Mouse (Mus musculus) left cerebral cortex, postnatal 14 days (tissue): ENCODE results near the gene Rtn4r. TPM values are rescaled to one million over a fixed set of nuclear protein-coding genes. Genes with fewer than 3 reads are reported as not detected.
A peak's percentile ranks its signal among the peaks of the same experiment; 100 is the strongest.

Source experiments
- DNase-seq, 2 experiments: peaks; one replicate each; pipeline ENCODE4 v3.0.0; 2021 to 2022; ENCODE audit warnings: low spot score in 2 of 2, mixed read lengths in 1 of 2
- intact Hi-C: fragments of 180-260 bp; cut with DNase I; formaldehyde crosslinking; loops from one replicate; pipeline ENCODE4 v1.15.1; 2025
- total RNA-seq, 2 experiments: library from RNA; stranded (reverse); gene quantifications; 2 replicates each; pipeline ENCODE4 v1.2.3; 2021

The Rtn4r gene
- total RNA-seq, 2 experiments from 2014 or later = 105 to 118 TPM

DNA sequence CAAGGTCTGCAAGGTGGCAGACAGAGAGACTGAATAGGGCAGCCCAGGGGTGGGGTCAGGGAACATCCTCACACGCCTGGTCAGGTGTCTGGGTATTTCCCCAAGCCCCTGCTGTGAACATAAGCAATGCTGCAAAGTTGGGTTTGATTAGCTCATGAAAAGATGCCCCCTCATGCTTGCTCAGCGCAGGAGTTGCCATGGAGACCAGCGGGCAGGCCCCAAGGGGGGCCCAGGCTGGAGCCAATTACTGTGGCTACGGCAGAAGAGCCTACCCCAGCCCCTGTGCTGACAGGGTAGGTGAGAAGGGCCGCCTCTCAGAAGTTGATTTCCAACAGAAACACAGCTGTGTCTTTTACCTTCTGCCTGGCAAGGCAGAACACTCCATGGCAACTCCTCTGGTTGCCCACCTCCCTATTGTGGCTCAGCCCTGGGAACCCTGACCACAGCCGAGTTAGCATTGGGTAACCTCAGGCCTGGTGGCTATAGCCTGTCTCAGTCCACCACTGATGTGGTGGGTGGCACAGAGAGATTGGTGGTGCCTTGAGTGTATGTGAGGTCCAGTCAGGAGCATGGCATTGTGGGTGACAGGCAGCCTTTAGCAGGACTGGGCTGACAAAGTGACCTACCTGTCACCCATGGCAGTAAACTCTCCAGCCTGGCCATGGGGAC, 20.9 kb downstream of the Rtn4r start:
- DNase-seq = peak; percentile 47 to 67
- intact Hi-C loops = no loop called here

DNA sequence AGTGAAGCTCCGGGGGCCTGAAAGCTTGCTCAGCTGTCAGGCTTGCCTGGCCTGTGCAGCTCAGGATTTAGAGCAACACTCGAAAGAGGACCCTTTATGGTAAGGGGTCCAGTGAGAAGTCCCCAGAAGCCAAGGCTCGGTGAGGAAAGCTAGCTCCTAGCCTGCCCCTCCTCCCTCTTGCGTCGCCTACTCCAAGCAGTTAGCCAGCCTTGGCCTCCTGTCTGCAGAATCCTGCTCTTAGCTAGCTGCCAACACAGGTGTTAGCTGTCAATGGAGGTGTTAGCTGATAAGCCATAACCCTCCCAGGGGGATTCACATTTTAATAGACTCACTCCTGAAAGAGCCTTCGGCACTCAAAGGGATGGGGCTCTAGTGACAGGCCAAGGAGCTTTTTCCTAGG, 21.8 kb downstream of the Rtn4r start:
- intact Hi-C loops = no loop called here
- DNase-seq = no peak

DNA sequence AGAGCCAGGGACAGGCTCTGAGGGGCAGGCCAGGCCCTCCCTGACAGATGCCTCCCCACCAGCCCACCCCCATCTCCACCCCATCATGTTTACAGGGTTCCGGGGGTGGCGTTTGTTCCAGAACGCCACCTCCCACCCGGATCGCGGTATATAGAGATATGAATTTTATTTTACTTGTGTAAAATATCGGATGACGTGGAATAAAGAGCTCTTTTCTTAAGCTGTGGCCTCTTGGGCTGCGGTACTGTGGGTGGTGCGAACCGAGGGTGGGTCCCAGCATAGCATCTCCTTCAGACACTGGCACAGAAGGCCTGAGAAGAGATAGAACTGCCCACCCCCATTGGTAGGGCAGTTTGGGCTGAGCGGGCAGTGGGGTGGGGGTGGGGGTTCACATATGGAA, 24.7 kb downstream of the Rtn4r start:
- intact Hi-C loops = no loop called here
- no peak for DNase-seq

DNA sequence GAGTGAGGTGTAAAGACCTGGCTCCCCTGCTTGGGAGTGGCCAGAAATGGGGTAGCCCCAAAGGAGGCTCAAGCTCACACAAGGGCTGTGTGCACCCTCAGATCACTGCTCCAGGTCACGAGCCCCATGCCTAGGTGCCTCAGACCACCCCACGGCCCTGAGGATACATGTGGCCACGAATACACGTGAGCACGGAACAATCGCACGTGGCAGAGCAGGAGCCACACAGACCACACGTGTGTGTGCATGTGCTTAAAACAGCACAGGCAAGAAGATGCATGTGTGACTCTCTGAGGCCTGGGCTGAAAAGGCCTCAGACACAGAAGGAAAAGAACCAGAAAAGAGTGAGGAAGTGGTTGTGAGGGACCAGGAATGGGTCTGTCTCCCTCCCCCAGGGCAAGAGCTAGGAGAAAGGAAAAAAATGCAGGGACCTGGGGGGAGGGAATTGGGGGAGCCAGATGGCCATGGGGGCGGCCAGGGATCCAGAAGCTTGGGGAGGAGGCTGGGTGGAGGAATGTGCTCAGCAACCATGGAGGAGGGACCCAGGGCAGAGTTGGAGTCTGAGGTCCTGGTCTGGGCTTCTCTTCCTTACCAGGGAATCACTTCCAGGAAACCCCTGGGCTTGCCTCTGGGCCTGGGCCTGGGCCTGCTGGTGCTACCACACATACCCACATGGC, 25.5 kb downstream of the Rtn4r start:
- DNase-seq = peak; percentile 49 to 79
- intact Hi-C loops = no loop called here

DNA sequence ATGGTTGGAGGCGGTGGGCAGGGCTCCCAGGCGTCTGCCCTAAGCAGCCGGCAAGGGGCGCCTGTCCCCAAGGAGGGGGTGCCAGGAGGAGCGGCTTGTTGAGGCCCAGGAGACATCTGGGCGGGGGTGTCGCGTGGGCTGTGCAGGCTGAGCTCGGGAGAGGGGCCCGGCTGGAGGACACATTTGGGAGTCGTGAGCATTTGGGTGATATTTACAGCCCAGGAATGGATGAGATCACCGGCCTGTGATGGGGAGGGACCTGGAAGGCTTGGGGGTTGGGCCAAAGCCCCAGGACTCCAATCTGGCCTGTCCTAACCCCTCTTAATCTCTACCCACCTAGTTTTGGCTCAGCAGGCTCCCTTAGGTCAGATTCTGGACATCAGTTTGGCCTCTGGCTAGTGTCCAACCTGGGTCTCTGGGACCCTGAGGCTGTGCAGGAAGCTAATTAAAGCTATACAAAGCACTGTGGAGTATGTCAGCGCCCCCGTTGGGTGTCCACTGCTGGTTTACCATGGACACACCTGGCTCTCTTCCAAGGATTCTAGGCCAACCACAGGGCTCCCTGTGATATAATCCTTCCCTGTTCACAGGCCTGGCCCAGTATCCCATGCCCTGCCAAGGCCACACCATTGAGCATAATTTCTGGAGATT, 27.2 kb downstream of the Rtn4r start:
- intact Hi-C loops = no loop called here
- peak; percentile 86 to 94 for DNase-seq

DNA sequence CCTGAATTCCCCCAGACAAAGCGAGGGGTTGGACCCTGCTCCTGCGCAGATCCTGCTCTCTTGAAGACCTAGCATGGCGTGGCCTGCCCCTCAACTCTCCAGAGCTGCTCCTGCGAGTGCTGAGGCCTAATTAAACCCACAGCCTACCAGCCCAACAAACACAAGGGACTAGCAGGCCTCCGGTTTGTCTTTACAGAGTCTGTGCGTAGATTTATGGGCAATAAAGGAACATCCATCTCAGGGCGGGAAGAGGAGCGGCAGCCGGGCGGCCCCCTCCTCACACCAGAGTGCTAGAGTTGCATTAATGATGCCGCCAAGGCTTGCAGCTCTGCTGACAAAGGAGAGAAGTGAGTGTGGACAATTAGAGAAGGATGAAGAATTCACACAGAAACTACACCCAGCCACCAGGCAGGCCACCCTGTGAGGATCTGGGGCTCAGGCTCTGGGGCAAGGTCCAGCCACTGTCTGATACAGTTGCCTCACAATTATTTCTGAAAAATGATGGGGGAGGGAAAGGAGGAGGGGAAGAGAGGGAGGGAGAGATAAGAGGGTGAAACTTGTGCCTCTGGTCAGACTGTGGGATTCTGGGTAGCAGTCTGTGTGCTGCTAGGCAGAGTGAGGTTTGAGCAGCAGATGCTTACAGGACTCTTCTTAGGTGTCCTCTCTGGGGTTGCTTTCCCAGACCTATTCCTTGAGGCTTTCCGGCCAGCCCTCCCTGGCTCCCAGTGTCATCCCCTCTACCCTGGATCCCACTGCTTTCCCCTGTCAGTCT, 29.3 kb downstream of the Rtn4r start:
- no peak for DNase-seq
- intact Hi-C loops = no loop called here

DNA sequence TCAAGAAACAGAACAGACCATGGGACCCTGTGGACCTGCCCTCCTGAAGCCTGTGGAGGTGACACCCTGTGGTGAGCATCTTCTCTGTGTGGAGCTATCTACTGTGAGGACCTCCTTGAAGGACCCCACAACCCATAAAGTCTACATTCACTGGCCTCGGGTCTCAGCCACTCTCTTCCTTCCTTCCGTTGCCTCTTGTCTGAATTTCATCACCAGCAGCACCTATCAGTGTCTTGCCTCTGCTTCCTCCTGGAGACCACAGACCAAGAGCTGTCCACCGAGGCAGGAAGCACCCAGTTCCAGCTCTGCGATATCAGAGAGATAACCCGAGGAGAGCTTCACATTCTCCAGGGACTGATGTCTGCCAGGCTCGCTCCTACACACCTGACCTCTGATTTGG, 31.8 kb downstream of the Rtn4r start:
- DNase-seq = no peak
- intact Hi-C loops = no loop called here

DNA sequence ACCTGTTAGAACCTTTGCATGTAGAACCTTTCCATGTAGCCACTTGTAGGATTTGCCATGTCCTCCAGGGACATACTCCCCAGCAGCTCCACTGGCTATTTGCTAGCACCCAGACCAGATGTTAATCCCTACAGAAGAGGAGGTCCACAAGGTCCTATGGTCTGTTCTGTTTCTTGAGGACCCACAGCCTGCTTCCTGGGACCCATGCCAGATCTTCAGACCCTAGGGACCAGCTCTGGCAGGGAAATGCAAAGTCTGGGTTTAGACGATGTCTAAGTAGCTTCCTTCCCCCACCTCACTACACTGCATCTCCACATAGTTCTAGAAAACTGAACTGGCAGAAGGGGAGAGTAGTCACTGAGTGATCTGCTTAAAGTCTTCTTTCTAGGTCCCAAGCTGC, 32.3 kb downstream of the Rtn4r start:
- intact Hi-C loops = no loop called here
- DNase-seq = no peak

DNA sequence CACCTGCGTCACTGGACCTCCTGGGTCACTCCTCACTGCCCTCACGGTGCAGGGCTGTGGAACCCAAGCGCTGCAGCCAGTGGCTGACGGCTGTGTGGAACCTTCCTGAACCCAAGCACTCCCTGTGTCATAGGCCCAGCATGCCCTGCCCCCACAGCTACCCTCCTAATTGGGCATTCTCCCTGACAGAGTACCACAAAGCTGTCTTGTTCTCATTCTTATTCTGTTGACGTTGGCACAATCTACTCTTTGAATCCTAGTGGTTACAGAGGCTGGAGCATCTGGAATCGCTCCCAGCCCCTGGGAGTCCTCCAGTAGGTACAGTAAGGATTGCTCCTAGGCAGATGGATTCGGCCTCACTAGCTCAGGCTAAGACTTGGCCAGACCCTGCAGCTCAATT, 33.1 kb downstream of the Rtn4r start:
- intact Hi-C loops = no loop called here
- DNase-seq = peak in 1 of 2 experiments; percentile 35

DNA sequence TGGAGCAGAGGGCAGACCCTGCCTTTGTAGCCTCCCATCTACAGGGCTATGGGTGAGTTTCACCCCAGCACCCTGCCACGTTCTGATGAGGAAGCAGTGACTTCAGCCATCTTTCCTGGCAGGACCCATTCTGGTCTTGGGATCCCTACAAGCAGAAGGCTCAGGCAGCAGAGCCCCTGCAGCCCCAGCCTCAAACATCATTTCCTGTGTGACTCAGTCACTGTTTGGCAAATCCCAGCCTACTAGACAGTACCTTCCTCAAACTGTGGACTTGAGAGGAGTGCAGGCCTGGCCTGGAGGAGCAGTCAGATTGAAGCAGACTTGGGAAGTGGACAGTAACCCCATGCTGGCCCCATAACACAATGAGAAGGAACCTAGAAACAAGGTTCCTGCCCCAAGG, 33.7 kb downstream of the Rtn4r start:
- DNase-seq = no peak

DNA sequence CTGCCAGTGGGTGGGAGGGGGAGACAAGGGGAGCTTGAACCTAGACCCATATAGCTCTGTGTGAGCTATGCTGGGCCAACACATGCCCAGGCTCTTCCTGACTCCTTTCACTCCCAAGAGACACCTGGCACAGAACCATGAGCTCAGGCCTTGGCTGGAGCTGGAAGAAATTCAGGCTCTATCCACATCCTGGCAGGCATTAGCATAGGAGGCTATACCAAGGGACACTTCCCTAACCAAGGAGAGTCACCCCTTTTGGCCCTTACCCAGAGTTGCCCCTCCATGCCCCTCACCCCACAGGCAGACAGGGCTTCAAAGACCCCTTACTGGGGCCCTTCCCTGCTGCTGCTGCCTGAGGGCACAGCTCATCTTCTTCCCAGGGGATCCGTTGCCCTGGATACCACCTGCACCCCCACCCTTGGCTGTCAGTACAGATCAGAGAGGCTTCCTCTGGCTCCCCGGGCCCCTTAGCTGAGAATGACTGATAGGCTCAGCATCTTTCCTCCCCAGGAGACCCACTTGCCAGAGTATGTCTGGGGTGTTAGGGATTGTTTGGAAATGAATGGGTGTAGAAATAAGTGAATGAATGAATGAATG, 37.3 kb downstream of the Rtn4r start:
- no peak for DNase-seq
- intact Hi-C loops = no loop called here

More for the DNA sequence above, 33.7 kb downstream of the Rtn4r start:
- intact Hi-C loops = no loop called here

DNA sequence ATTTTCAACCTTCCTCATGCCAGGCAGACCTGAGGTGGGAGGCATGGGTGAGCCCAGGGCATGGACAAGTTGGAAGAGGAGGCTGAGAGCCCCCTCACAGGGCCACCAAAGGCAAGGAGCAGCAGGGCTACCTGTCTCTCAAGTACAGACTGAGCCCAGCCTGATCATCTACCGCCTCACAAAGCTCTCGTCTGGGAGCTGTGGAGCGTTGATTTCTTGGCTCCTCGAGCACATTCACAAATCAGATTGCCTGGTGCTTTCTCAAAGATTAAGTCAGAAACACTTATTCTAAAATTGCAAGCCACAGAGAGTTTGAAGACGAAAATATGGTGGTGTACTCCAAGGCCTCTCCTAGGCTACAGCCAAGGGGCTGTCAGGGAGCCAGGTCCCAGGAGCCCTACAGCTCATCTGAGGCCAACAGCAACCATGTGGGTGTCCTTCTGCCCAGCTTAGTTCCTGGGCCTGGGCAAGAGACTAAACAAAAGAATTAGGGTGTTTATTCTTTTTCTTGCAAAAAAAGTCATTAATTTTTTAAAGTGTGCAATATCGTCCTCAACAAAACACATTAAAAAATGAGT, 39.3 kb downstream of the Rtn4r start:
- intact Hi-C loops = no loop called here
- DNase-seq = no peak

DNA sequence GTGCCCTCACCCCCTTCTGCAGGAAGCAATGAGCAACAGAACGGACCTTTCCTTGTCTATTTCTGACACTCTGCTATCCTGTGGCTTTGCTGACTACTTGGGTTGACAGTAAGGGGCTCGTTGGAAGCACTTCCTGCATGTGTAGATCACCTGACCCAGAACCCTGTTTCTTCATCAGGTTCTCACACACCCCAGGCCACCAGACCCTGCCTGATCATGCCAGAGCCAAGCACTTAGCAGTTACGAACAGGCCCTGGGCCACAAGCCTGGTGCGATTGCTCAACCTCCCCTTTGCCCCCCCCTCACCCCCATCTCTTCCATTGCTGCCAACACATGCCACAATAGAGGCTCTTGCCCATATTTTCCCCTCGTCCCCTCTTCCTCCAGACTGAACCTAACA, 41.7 kb downstream of the Rtn4r start:
- DNase-seq = no peak
- intact Hi-C loops = no loop called here

DNA sequence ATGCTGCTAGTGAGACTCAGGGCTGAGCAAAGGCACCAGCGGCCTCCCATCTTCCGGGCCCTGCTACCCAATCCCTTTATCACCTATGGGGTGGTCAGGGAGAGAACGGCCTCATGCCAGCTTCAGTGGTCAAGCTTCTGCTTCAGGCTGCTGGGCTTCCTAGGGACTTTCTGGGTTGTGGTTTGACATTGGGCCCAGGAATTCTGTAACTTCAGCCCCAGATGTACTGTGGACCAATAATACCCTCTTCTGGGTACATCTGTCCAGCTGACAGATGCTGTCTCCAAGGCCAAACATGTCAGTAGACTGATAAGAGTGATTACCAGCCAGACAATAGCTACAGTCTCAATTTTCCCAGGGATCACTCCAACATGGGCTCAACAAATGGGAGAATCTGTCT, 42.3 kb downstream of the Rtn4r start:
- intact Hi-C loops = no loop called here
- no peak for DNase-seq

DNA sequence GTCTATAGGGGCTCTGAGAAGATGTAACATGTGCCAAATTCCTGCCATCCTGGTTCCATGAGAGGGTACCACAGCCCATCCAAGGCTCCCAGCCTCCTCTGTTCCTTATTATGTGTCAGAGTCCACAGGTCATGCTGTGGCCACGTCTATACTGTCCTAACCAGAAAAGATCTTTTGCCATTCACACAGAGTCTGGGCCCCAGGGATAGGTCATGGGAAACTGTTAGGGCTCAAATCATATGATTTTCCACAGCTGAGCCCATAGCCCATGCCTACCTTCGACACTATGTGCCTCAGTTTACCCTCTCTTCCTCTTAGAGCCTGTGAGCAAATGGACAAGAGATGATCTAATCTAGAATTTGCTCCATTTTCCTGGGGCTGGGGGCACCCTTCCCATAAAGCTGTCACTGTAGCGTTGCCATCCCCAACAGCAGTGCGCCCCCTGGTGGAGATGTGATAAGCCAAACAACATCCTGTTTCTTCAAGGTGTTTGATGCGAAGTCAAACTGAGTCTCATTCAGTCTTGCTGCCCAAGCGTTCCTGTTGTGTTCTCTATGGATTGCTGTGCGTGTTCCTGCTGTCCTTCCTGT, 44.9 kb downstream of the Rtn4r start:
- intact Hi-C loops = loop anchor here (1.0 kb wide), 1 partner anchor 45 kb away; the partner anchor contains the start of gene Rtn4r
- peak; percentile 84 to 88 for DNase-seq

DNA sequence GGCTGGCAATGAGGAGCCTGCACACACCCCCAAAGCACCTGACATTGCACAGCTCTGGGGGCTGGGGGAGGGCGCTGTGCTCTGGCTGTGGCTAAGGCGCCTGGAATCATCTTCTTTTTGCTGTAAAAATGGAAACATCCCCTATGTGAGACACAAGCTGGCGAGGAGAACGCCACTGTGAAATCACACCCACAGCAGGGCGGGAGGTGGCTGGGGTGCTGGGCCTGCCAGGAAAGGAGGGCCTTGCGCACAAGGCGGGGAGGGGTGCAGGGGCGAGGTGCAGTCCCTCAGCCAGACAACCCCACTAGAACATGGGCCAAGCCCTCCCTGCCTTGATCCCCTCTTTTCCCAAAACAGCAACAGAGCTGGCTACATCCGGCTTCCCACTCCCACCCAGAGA, 45.8 kb downstream of the Rtn4r start:
- intact Hi-C loops = no loop called here
- DNase-seq = peak; percentile 67 to 83

DNA sequence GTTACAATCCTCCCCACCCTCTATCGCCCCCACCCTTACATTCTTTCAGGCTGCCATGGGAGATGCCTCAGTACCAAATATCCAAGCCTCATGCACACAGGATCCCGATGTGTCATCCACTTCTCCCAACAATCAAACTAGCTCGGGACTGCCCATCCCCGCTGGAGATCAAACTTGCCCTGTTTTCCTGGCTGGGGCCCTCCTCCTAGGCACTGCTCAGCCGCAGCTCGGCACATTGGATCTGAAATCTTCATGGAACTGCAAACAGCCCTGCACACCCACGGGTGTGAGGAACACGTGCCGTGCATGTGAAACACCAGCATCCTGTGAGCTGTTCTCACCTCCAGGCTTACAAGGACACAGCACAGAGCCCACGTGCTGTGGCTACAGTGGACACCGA, 46.3 kb downstream of the Rtn4r start:
- peak; percentile 66 to 84 for DNase-seq

DNA sequence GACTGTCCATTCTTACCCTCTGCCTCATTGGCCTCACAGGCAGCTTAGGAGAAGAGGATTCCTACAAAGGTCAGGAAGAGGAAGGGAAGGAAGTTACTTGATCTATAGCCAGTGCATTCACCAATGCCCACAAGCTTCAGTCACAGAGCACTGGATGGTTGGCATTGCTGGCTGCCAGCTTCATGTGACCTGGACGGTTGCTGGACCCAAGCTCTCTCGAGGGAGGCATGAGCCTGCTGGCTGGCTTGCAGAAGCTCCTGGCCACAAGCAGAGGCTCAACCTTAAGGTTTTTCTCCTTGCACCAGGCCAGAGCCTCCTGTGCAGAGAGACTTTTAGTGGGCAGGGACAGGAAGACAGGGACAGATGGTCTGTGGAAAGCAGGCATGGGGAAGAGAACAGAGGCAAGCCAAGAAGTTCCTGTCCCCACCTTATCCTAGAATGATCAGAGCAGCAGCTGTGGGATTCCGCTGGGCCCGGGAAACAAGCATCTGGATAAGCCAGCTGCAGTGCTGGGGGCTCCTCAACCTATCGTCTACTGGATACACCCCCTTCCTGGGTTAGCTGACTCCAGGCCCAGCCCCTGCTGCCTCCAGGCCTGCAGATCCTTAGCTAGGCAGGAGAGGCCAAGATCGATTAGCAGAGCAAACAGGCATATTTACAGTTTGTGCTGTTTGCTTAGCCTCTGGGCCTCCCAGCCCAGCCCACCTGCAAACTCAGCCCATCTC, 48.5 kb downstream of the Rtn4r start:
- intact Hi-C loops = loop anchor here (5.0 kb wide), 1 partner anchor 36 kb away; no protein-coding TSS in a partner anchor
- no peak for DNase-seq

More for the DNA sequence above, 46.3 kb downstream of the Rtn4r start:
- intact Hi-C loops = no loop called here
